Mouse (Mus musculus): ENCODE measurements around the gene Cldn7. TPM values are rescaled to one million over a fixed set of nuclear protein-coding genes. Genes with fewer than 3 reads are reported as not detected.
A peak's percentile ranks its signal among the peaks of the same experiment; 100 is the strongest.
"Not testable (repeated sequence)": the region's sequence is repeated elsewhere in the genome, so short reads cannot be mapped to it uniquely, and the experiment has no call there.

Cldn7 gene
- polyA plus RNA-seq, 1 experiment from 2014 or later, result 13.1 TPM

- H3K4me1 ChIP-seq, result peaks cover 27% of the 10 kb centered on the region
- ATAC-seq (ENCODE audit: insufficient number of reproducible peaks, low FRiP score, low TSS enrichment, low read depth), result no peak
- H3K4me2 ChIP-seq, result peak overlapping the region; percentile 70
- 0 out of 2 replicates have a peak overlapping the region, but pooled peaks have one; percentile 56 for H3K4me3 ChIP-seq
- H3K27me3 ChIP-seq, result no peaks in the 10 kb centered on the region
- H3K9me3 ChIP-seq, result no peaks in the 10 kb centered on the region
- H3K36me3 ChIP-seq, result peaks cover 30% of the 10 kb centered on the region
- H3K27ac ChIP-seq, result no peak overlapping the region
- 86% methylated on average over 18 of the region's 18 CpGs for WGBS
- H3K9ac ChIP-seq, result no peak overlapping the region
Observed at GRCm38 (mm10) chr11:69945997-69946891, 18.3 kb upstream of the Cldn7 start.

- peak; percentile 43; the same call in 1 of the 2 replicates for ATAC-seq (ENCODE audit: insufficient number of reproducible peaks, low FRiP score, low TSS enrichment, low read depth)
- Histone ChIP-seq H3K9ac (peak overlapping the region; percentile 29; the same call in 1 of the 2 replicates), H3K4me3 (peak overlapping the region; percentile 56), H3K9me3 (no peaks in the 10 kb centered on the region), H3K36me3 (peaks cover 28% of the 10 kb centered on the region), H3K27me3 (no peaks in the 10 kb centered on the region), H3K27ac (peak overlapping the region; percentile 86), H3K4me2 (peak overlapping the region; percentile 70), H3K4me1 (peaks cover 27% of the 10 kb centered on the region)
- WGBS, result 3% methylated on average over 28 of the region's 29 CpGs
Observed at GRCm38 (mm10) chr11:69947337-69948065, 17.1 kb upstream of the Cldn7 start.

GRCm38 (mm10) chr11:69948066-69948762 is 16.4 kb upstream of the Cldn7 start, which contains the start of gene Slc2a4:
Gene Slc2a4 (minus strand): TSS chr11:69948188.
- peak within 1 kb of the TSS; percentile 70 for H3K4me2 ChIP-seq
- H3K27ac ChIP-seq, result peak within 1 kb of the TSS; percentile 86
- WGBS, result under 1% methylated on average over 33 of the region's 34 CpGs
- peak within 1 kb of the TSS; percentile 29; the same call in 1 of the 2 replicates for H3K9ac ChIP-seq
- peaks cover 21% of the 10 kb centered on the region for H3K36me3 ChIP-seq
- ATAC-seq (ENCODE audit: insufficient number of reproducible peaks, low FRiP score, low TSS enrichment, low read depth), result peak; percentile 90
- no peaks in the 10 kb centered on the region for H3K9me3 ChIP-seq
- peaks cover 27% of the 10 kb centered on the region for H3K4me1 ChIP-seq
- H3K27me3 ChIP-seq, result no peaks in the 10 kb centered on the region
- peak within 1 kb of the TSS; percentile 56 for H3K4me3 ChIP-seq

- Histone ChIP-seq H3K4me3 (peak overlapping the region; percentile 56), H3K4me1 (peaks cover 27% of the 10 kb centered on the region), H3K9me3 (no peaks in the 10 kb centered on the region), H3K27me3 (no peaks in the 10 kb centered on the region), H3K9ac (peak overlapping the region; percentile 27; the same call in 1 of the 2 replicates), H3K36me3 (peaks cover 18% of the 10 kb centered on the region), H3K4me2 (peak overlapping the region; percentile 70), H3K27ac (peak overlapping the region; percentile 86)
- 1% methylated on average over 14 of the region's 14 CpGs for WGBS
- ATAC-seq (ENCODE audit: insufficient number of reproducible peaks, low FRiP score, low TSS enrichment, low read depth), result peak; percentile 45
Observed at GRCm38 (mm10) chr11:69948763-69949150, 15.8 kb upstream of the Cldn7 start.

GRCm38 (mm10) chr11:69950807-69951459 is 13.6 kb upstream of the Cldn7 start:
- no peak for ATAC-seq (ENCODE audit: insufficient number of reproducible peaks, low FRiP score, low TSS enrichment, low read depth)
- no peak overlapping the region for H3K27ac ChIP-seq
- peaks cover 27% of the 10 kb centered on the region for H3K4me1 ChIP-seq
- no peaks in the 10 kb centered on the region for H3K9me3 ChIP-seq
- no peak overlapping the region for H3K4me3 ChIP-seq
- 37% methylated on average over 4 of the region's 4 CpGs for WGBS
- H3K36me3 ChIP-seq, result no peaks in the 10 kb centered on the region
- no peaks in the 10 kb centered on the region for H3K27me3 ChIP-seq
- no peak overlapping the region for H3K9ac ChIP-seq
- no peak overlapping the region for H3K4me2 ChIP-seq

- Histone ChIP-seq H3K4me3 (no peak overlapping the region), H3K27ac (no peak overlapping the region), H3K9ac (no peak overlapping the region), H3K9me3 (no peaks in the 10 kb centered on the region), H3K27me3 (no peaks in the 10 kb centered on the region), H3K4me2 (no peak overlapping the region), H3K4me1 (peaks cover 14% of the 10 kb centered on the region), H3K36me3 (no peaks in the 10 kb centered on the region)
- WGBS, result 37% methylated on average over 1 of the region's 1 CpGs
- ATAC-seq (ENCODE audit: insufficient number of reproducible peaks, low FRiP score, low TSS enrichment, low read depth), result no peak
Observed at GRCm38 (mm10) chr11:69952274-69952673, 12.3 kb upstream of the Cldn7 start.

GRCm38 (mm10) chr11:69953267-69953915 is 11.2 kb upstream of the Cldn7 start:
- peaks cover 4% of the 10 kb centered on the region for H3K4me1 ChIP-seq
- H3K27ac ChIP-seq, result no peak overlapping the region
- H3K9ac ChIP-seq, result no peak overlapping the region
- H3K27me3 ChIP-seq, result peaks cover under 1% of the 10 kb centered on the region; the same call in 1 of the 2 replicates
- WGBS, result 53% methylated on average over 11 of the region's 11 CpGs
- ATAC-seq (ENCODE audit: insufficient number of reproducible peaks, low FRiP score, low TSS enrichment, low read depth), result no peak
- H3K4me3 ChIP-seq, result no peak overlapping the region
- H3K36me3 ChIP-seq, result no peaks in the 10 kb centered on the region
- no peaks in the 10 kb centered on the region for H3K9me3 ChIP-seq
- no peak overlapping the region for H3K4me2 ChIP-seq

GRCm38 (mm10) chr11:69955618-69956017 is 9.0 kb upstream of the Cldn7 start:
- H3K4me1 ChIP-seq; H3K9ac ChIP-seq; H3K4me3 ChIP-seq; H3K4me2 ChIP-seq; H3K27ac ChIP-seq; ATAC-seq (ENCODE audit: insufficient number of reproducible peaks, low FRiP score, low TSS enrichment, low read depth); H3K36me3 ChIP-seq; H3K9me3 ChIP-seq: not testable (repeated sequence)
- H3K27me3 ChIP-seq, result peaks cover 17% of the 10 kb centered on the region
- WGBS, result 65% methylated on average over 4 of the region's 4 CpGs

GRCm38 (mm10) chr11:69956218-69956617 is 8.4 kb upstream of the Cldn7 start:
- Histone ChIP-seq H3K9me3 (no peaks in the 10 kb centered on the region), H3K9ac (no peak overlapping the region), H3K36me3 (no peaks in the 10 kb centered on the region), H3K27ac (no peak overlapping the region), H3K4me3 (no peak overlapping the region), H3K4me1 (no peaks in the 10 kb centered on the region), H3K27me3 (peaks cover 17% of the 10 kb centered on the region), H3K4me2 (no peak overlapping the region)
- no peak for ATAC-seq (ENCODE audit: insufficient number of reproducible peaks, low FRiP score, low TSS enrichment, low read depth)
- 58% methylated on average over 1 of the region's 1 CpGs for WGBS

- peaks cover 8% of the 10 kb centered on the region for H3K4me1 ChIP-seq
Observed at GRCm38 (mm10) chr11:69960616-69961015, 4.0 kb upstream of the Cldn7 start.

GRCm38 (mm10) chr11:69961841-69962240 is 2.7 kb upstream of the Cldn7 start:
- H3K36me3 ChIP-seq, result no peaks in the 10 kb centered on the region
- H3K9ac ChIP-seq, result no peak overlapping the region
- peaks cover 68% of the 10 kb centered on the region for H3K27me3 ChIP-seq
- no peak overlapping the region for H3K27ac ChIP-seq
- no peak overlapping the region for H3K4me2 ChIP-seq
- H3K4me1 ChIP-seq, result peaks cover 20% of the 10 kb centered on the region
- no peaks in the 10 kb centered on the region for H3K9me3 ChIP-seq
- 28% methylated on average over 5 of the region's 5 CpGs for WGBS
- no peak for ATAC-seq (ENCODE audit: insufficient number of reproducible peaks, low FRiP score, low TSS enrichment, low read depth)
- H3K4me3 ChIP-seq, result no peak overlapping the region

More at GRCm38 (mm10) chr11:69960616-69961015, 4.0 kb upstream of the Cldn7 start:
- no peaks in the 10 kb centered on the region for H3K36me3 ChIP-seq
- H3K9me3 ChIP-seq, result no peaks in the 10 kb centered on the region
- no peak overlapping the region for H3K4me3 ChIP-seq
- no peak for ATAC-seq (ENCODE audit: insufficient number of reproducible peaks, low FRiP score, low TSS enrichment, low read depth)
- no peak overlapping the region for H3K27ac ChIP-seq
- peaks cover 55% of the 10 kb centered on the region for H3K27me3 ChIP-seq
- H3K9ac ChIP-seq, result no peak overlapping the region
- 40% methylated on average over 5 of the region's 5 CpGs for WGBS
- no peak overlapping the region for H3K4me2 ChIP-seq

Measured in limb, embryonic 15.5 days (tissue).